Mouse (Mus musculus) cerebellum, adult 11 months (tissue): Measurements from ENCODE around the gene Peli1.
"Not testable (repeated sequence)": the region's sequence is repeated elsewhere in the genome, so short reads cannot be mapped to it uniquely, and the experiment has no call there.

Experiments used
- DNase-seq: peaks from one replicate; pipeline ENCODE4 v3.0.0; 2022

Peli1 gene

DNA sequence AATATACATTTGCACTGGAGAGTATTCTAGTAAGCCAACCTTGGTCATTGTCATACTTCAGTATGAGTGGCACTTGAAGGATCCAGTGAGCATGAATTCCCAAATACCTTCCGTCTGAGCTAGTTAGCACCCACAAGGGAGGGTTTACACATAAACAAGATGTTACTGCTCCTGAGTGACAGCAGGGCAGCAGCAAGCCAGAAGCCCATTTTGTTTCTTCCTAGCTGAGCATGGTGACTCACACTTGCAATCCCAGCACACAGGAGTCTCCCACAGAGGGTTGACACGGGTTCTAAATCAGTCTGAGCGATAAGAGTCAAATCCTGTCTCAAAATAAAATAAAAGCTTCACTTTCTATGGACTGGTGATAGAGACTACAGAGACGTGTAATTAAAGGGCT, 66.5 kb downstream of the Peli1 start:
- DNase-seq = no peak

- DNase-seq = no peak
Measured at GRCm38 (mm10) chr11:21162093-21162492, 71.0 kb downstream of the Peli1 start.

DNA sequence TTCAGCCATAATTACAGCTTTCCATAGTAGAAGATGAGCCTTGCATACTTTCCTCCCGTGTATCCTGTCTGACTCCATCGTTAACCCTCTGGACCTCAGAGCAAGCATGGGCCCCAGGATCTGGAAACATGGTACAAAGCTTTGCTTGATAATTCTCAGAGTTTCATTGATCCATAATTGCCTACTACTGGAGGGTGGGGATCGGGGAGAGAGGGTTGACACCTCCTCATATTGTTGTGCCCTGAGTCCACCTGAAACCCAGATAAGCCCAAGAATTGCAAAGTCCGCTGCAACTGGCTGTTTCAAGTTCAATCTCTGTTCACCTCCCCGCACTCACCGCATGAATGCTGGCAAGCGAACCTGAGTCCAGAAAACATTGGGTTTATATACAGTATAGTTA, 72.1 kb downstream of the Peli1 start:
- no peak for DNase-seq

GRCm38 (mm10) chr11:21163673-21164072, 72.6 kb downstream of the Peli1 start:
- no peak for DNase-seq

DNA sequence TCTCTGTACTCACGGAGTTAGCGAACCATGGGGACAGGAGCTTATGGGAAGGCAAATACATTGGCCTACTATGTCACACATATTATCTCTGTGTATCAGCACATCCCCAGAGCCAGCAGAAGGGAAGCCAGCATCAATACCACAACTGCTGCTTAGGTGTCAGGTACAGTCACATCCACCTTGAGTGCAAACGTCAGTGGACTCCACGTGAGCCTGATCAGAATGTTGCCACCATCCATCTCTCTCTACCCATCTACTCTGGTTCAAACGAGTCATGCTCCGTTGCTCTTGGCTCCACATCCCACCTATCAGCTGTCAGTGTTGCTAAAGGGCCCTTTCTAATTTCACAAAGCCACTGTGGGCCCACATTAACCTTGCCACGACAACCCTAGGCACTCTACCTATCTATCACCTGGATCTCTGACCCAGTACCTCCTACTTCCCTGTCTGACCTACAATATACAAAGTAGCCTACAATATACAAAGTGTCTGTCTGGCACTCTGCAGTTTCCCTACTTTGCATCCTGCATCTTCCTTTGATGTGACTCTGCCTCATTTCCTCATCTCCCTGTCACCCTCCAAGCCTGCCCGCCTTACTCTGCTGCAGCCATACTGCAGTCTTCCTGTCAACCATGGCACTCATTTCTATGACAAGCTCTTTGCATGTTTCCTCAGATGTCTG, 73.4 kb downstream of the Peli1 start:
- DNase-seq = no peak

- DNase-seq = no peak
Measured at GRCm38 (mm10) chr11:21164994-21165560, 74.0 kb downstream of the Peli1 start.

DNA sequence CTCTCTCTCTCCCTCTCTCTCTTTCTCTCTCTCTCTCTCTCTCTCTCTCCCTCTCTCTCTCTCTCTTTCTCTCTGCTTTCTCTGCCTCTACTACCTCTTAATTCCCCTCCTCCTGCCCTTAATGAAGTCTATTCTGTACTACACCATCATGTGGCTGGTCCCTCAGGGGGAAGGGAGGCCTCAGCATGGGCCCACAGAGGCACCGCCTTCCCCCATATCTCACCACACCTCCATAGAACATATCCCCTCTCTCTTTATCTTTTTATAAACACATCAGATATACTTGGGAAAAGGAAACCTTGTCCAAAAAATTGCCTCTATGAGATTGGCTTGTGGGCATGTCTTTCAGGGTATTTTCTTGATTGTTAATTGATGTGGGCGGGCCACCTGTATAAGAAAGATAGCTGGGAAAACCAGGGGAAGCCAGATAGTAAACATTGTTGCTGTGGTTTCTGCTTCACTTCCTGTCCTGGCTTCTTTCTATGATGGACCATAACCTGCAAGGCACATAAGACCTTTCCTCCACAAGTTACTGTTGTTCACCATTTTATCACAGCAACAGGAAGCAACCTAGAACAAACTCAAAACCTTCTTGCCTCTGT, 75.5 kb downstream of the Peli1 start:
- no peak for DNase-seq

- no peak for DNase-seq
Measured at GRCm38 (mm10) chr11:21168828-21169607, 77.9 kb downstream of the Peli1 start.

DNA sequence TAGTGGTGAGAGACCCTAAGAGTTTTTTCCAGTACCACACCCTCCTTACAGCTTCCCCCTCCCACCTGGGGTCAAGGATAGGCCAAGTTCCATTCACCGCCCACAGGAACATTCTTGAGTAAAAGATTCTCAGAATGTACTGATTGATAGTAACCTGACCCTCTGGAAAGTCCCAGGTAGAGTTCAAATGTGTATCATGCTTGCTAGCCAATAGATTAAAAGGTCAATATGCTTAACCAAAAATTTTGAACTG, 78.4 kb downstream of the Peli1 start:
- not testable (repeated sequence) for DNase-seq

GRCm38 (mm10) chr11:21172281-21172680, 81.2 kb downstream of the Peli1 start:
- DNase-seq = no peak

- DNase-seq = no peak
Measured at GRCm38 (mm10) chr11:21173926-21174325, 82.8 kb downstream of the Peli1 start.

DNA sequence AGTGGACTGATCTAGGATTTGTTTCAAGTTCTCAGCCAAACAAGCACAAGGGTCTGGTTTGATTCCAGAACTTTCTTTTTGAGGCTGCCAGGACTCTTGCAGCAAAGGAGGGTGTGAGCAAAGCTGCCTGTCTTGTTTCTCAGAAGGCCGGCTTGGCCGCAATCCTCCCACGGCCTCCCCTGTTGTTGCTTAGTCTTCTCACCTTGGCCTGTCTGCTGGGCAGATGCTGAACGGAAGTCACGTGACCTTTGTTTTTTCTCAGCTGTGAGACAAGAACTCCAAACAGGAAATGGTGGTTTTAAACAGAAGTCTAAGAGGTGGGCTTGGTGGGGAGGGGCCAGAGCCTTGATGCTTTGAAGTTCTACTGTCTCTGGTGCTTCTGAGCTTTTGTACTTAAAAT, 83.3 kb downstream of the Peli1 start:
- DNase-seq = no peak

- DNase-seq = no peak
Measured at GRCm38 (mm10) chr11:21175063-21175462, 84.0 kb downstream of the Peli1 start.

DNA sequence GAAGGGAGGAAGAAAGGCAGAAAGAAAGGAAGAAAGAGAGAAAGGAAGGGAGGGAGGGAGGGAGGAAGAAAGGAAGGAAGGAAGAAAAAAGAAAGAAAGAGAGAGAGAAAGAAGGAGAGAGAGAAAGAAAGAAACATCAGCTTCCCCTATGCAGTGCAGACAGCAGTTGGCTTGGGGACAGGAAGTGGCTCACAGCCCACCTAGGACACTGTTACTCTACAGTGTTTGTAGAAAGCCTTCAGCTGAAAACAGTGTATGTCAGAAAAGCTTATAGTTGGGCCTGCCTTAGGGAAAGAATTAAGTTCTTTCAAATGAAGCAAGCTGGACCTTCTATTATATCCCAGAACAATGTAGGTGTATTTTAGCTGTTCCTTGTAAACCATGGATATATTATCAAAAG, 85.4 kb downstream of the Peli1 start:
- no peak for DNase-seq

- peak; percentile 7 for DNase-seq
Measured at GRCm38 (mm10) chr11:21178343-21178742, 87.3 kb downstream of the Peli1 start.

GRCm38 (mm10) chr11:21178998-21179645, 88.0 kb downstream of the Peli1 start:
- DNase-seq = no peak

DNA sequence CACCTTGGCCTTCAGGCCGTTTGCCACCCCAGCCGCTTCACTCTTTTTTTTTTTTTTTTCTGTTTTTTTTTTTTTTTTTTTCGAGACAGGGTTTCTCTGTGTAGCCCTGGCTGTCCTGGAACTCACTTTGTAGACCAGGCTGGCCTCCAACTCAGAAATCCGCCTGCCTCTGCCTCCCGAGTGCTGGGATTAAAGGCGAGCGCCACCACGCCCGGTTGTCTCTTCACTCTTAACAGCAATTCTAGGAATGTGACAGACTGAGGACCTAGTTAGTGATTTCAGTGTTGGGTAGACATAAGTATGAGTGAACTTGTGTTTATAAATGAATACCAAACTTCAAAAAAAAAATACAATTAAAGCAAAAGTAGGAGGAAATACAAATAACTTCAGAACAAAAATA, 88.8 kb downstream of the Peli1 start:
- DNase-seq = not testable (repeated sequence)

DNA sequence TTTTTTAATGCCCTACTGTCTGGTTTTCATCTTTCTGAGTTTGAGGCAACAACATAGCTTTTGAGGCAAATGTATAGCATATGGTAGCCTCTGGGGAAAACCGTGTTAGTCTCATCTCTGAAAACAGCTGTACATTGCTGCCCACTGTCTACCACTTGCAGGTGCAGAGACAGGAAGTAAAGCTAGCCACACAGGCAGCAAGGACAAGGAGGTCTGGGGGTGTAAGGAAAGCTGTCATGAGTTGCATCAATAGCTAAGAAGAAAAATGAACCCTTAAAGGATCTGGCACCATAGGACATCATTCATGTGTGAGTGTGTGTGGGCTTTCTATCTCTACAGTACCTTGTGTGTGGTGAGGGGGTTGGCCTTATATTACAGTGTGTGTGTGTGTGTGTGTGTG, 89.6 kb downstream of the Peli1 start:
- no peak for DNase-seq

DNA sequence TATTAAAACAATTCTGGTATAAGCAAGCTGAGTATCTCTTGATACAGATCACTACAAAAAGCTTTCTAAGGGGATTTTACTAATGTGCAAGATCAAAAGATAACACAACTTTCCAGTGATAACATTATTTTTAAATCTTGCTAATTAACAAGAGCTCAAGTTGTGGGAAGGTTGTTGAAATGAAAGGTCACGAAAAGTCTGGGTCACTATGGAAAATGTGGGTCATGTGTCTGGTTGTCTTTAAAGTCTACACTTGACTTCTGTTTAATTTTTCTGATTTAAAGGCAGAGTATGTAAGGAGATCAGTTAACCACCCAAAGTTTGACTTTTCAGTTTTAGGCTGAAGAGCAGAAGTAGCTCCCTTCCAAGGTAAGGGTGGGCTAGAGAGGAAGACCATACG, 90.5 kb downstream of the Peli1 start:
- no peak for DNase-seq

DNA sequence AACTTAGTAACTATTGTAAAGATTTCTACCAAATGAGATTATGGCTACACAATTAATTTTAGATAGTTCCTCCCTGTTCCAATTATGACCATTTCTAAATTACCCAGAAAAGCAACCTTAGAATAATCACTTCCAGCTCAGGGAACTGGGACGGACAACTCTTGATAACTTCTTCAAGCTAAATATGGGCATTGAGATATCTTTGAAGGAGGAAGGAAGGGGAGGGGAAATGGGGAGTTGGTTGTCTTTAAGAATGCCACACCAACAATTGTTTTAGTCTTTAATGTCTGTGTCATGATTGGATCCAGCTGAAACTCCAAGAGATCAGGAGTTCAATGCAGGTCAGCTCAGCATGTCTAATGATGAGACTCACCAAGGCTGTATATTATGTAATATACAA, 91.6 kb downstream of the Peli1 start:
- DNase-seq = no peak

DNA sequence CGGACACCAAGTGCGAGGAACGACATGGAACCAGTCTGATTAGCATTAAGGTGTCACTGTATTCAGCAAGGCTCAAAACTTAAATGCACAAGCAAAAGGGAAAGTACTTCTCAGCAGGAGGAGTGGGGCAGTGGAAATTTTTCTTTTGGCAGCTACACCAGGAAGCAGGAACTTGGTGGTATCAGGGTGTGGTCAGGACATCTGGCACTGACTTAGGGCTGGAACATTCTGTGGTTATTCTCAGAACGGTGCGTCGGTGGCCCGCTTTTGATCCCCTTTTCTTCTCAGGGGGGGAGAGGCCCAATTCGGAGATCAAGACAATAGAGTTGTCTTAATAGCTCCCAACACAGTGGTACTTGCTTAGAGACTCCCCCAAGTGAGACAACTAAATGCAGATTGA, 100.7 kb downstream of the Peli1 start:
- DNase-seq = not testable (repeated sequence)

GRCm38 (mm10) chr11:21194851-21195250, 103.8 kb downstream of the Peli1 start:
- no peak for DNase-seq
